Mouse (Mus musculus) liver, embryonic 12.5 days (tissue): ENCODE results near the gene Mdm4. TPM values are rescaled to one million over a fixed set of nuclear protein-coding genes. Genes with fewer than 3 reads are reported as not detected.

ENCODE experiments used
- ATAC-seq: fragments of 200-750 bp; cut with Nextera tagmentation; 2 replicates; pipeline ENCODE4 v1.8.0; 2017; ENCODE audit warnings: moderate number of reproducible peaks, mild to moderate bottlenecking, moderate library complexity
- H3K27ac ChIP-seq: fragments of 300-500 bp; sonication (generic); 2 replicates; pipeline ENCODE4 v1.5.1; 2016; ENCODE audit warnings: mild to moderate bottlenecking
- H3K27me3 ChIP-seq: fragments of 300-500 bp; sonication (generic); replicated peaks from 2 replicates; pipeline ENCODE4 v1.6.1; 2016; ENCODE audit warnings: mild to moderate bottlenecking, moderate library complexity
- H3K36me3 ChIP-seq: fragments of 300-500 bp; sonication (generic); 2 replicates; pipeline ENCODE4 v1.6.1; 2016; ENCODE audit warnings: mild to moderate bottlenecking, moderate library complexity
- H3K4me1 ChIP-seq: fragments of 300-500 bp; sonication (generic); 2 replicates; pipeline ENCODE4 v1.6.1; 2016
- H3K4me2 ChIP-seq: fragments of 300-500 bp; sonication (generic); 2 replicates; pipeline ENCODE4 v1.6.1; 2016; ENCODE audit warnings: mild to moderate bottlenecking, moderate library complexity
- H3K4me3 ChIP-seq: fragments of 300-500 bp; sonication (generic); 2 replicates; pipeline ENCODE4 v1.5.1; 2016; ENCODE audit warnings: mild to moderate bottlenecking, moderate library complexity
- H3K9ac ChIP-seq: fragments of 300-500 bp; sonication (generic); 2 replicates; pipeline ENCODE4 v1.6.1; 2016; ENCODE audit warnings: mild to moderate bottlenecking, moderate library complexity
- H3K9me3 ChIP-seq: fragments of 300-500 bp; sonication (generic); replicated peaks from 2 replicates; pipeline ENCODE4 v1.6.1; 2016; ENCODE audit warnings: mild to moderate bottlenecking, moderate library complexity
- WGBS: fragments of 180-500 bp; shearing (Covaris S2); methylation state at CpG from one replicate; pipeline ENCODE4 v1.1.7; 2016; ENCODE audit not compliant: insufficient replicate concordance; 5-methylcytosine and 5-hydroxymethylcytosine counted together
- polyA plus RNA-seq: library from polyadenylated mRNA; unstranded; fragments of >200 nt; fragmentation: Nextera tagmentation; extraction: Ambion mirVana; gene quantifications from 2 replicates; pipeline ENCODE4 v1.2.1, GENCODE M21; 2016

Gene Mdm4
- 24.9 and 26.2 TPM in 2 replicates for polyA plus RNA-seq

DNA sequence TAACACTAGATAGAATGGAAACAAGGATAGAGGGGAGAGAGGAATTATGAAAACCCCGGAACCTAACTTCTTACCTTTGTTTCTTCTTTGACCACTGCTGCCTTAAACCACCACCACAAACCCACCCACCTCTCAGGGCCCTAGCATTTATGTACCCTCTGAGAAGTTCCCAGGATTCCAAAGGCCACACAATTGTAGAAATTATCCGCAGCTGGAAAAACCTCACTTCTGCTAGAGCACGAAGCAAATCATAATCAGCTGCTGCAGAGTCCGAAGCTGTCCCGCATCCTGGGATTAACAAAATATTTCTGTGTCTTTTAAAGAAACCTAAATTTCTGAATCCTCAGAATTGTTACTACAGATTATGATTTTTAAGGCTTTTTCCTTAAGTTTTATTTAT is at the start of gene Mdm4:
Gene Mdm4 (minus strand): TSS at position 101 of the 400 bp plus-strand sequence.
- Histone ChIP-seq H3K27ac (no peak within 1 kb of the TSS), H3K4me3 (no peak within 1 kb of the TSS), H3K9ac (no peak within 1 kb of the TSS), H3K36me3 (no peaks in the 10 kb centered on the region), H3K9me3 (no peaks in the 10 kb centered on the region), H3K4me2 (no peak within 1 kb of the TSS), H3K27me3 (no peaks in the 10 kb centered on the region), H3K4me1 (peaks cover 42% of the 10 kb centered on the region)
- WGBS = 84% methylated on average over 5 of the region's 5 CpGs
- ATAC-seq = no peak

DNA sequence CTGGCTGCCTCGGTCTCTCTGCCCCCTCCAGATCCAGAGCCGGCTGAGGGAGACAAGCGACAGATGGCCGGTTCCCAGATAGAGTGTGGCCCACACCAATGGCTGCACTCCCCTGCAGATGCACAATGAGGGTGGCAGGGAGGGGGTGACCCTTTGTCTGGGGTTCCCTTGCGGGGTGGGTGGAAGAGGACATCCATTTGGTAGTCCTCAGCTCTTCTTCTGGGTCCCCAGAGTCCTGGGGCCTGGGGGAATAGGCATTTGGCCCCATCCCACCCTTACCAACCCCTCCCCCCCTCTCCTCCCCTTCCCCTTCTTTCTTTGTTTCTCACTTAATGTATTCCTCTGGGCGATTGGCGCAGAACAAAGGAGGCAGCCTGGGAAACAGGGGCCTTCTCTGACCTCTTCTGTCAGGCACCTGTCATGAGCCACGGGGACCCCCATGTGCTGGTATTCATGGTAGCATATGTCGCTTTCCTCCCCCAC is 49.8 kb upstream of the Mdm4 start:
- H3K9me3 ChIP-seq = no peaks in the 10 kb centered on the region
- 70% methylated on average over 9 of the region's 9 CpGs for WGBS
- no peak overlapping the region for H3K27ac ChIP-seq
- H3K4me3 ChIP-seq = no peak overlapping the region
- peaks cover 43% of the 10 kb centered on the region for H3K4me1 ChIP-seq
- H3K27me3 ChIP-seq = peaks cover 28% of the 10 kb centered on the region
- H3K4me2 ChIP-seq = no peak overlapping the region
- no peak for ATAC-seq
- H3K36me3 ChIP-seq = 0 out of 2 replicates have a peak, but pooled peaks cover 6% of the 10 kb centered on the region
- H3K9ac ChIP-seq = no peak overlapping the region

DNA sequence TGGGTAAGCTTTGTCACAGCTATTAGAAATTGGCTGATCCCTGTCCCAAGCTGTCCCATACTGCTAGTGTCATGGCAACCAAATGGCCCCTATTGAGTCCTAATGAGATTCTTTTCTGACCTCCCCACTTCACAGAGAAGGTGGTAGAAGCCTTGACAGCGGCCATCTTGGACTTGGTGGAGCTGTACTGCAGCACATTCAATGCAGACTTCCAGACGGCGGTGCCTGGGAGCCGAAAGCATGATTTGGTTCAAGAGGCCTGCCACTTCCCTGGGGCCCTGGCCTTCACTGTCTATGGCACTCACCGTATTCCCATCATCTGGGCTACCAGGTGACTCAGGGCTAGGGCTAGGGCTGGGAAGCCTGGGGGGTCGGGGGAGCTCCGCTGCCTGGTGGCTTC is 49.1 kb upstream of the Mdm4 start:
- no peak overlapping the region for H3K9ac ChIP-seq
- no peak for ATAC-seq
- no peak overlapping the region for H3K4me2 ChIP-seq
- WGBS = 85% methylated on average over 7 of the region's 7 CpGs
- H3K27ac ChIP-seq = no peak overlapping the region
- H3K4me3 ChIP-seq = no peak overlapping the region
- no peaks in the 10 kb centered on the region for H3K9me3 ChIP-seq
- H3K36me3 ChIP-seq = 0 out of 2 replicates have a peak, but pooled peaks cover 6% of the 10 kb centered on the region
- H3K4me1 ChIP-seq = peaks cover 37% of the 10 kb centered on the region
- H3K27me3 ChIP-seq = peaks cover 28% of the 10 kb centered on the region

DNA sequence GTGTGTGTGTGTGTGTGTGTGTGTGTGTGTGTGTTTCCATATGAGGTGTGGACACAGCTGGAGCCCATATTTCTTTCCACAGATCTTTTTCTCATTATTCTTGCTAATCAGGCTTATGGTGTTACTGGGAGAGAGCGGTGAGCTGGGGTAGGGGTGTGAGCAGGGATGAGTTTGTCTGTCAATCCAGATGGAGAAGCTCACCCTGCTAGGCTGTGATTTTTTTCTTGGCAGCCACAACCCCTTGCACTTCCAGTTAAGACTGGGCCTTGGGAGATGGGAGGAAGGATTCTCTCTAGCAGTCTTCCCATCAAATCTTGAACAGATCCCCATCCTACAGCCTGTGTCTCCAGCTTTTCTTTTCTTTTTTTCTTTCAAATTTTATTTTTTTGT is 48.0 kb upstream of the Mdm4 start:
- H3K27ac ChIP-seq = no peak overlapping the region
- H3K9me3 ChIP-seq = no peaks in the 10 kb centered on the region
- 73% methylated on average over 1 of the region's 1 CpGs for WGBS
- H3K4me3 ChIP-seq = no peak overlapping the region
- no peak overlapping the region for H3K4me2 ChIP-seq
- peaks cover 36% of the 10 kb centered on the region for H3K4me1 ChIP-seq
- peaks cover 30% of the 10 kb centered on the region for H3K27me3 ChIP-seq
- H3K9ac ChIP-seq = no peak overlapping the region
- ATAC-seq = no peak
- 0 out of 2 replicates have a peak, but pooled peaks cover 6% of the 10 kb centered on the region for H3K36me3 ChIP-seq

DNA sequence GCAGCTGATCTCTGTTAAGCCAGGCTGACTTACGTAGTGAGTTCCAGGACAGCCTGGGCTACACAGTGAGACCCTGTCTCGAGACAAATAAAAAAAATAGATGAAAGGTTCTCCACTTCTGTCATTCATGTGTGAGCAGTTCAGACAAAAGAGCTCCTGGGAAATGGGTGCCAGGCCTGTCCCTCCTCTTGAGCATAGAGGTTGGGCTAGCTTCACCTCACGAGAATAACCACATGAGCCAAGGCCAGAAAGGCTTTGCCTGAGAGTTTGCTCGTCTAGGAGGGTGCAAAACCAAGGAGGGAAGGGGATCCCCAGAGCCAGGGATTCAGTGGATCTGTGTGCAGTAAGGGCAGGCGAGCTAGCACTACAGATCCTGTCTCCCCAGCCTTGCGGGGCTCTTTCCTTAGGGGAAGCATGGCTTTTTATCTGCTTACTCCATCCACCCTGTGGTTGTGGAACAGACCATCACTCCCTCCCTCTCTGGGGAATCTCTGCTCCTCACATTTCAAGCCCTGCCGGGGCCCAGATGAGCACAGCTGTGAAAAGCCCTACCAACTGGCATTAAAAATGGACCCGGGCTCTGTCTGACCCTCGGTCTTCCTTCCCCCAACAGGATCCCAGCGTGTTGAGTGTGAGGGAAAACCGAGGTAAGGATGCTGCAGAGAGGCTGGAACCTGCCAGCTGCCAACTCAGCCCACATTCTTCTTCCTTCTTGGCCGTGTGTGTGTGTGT is 47.4 kb upstream of the Mdm4 start:
- H3K36me3 ChIP-seq = 0 out of 2 replicates have a peak, but pooled peaks cover 6% of the 10 kb centered on the region
- no peak overlapping the region for H3K9ac ChIP-seq
- H3K9me3 ChIP-seq = no peaks in the 10 kb centered on the region
- ATAC-seq = no peak
- H3K4me1 ChIP-seq = peaks cover 37% of the 10 kb centered on the region
- peaks cover 32% of the 10 kb centered on the region for H3K27me3 ChIP-seq
- H3K27ac ChIP-seq = no peak overlapping the region
- no peak overlapping the region for H3K4me2 ChIP-seq
- H3K4me3 ChIP-seq = no peak overlapping the region
- 38% methylated on average over 11 of the region's 12 CpGs for WGBS

DNA sequence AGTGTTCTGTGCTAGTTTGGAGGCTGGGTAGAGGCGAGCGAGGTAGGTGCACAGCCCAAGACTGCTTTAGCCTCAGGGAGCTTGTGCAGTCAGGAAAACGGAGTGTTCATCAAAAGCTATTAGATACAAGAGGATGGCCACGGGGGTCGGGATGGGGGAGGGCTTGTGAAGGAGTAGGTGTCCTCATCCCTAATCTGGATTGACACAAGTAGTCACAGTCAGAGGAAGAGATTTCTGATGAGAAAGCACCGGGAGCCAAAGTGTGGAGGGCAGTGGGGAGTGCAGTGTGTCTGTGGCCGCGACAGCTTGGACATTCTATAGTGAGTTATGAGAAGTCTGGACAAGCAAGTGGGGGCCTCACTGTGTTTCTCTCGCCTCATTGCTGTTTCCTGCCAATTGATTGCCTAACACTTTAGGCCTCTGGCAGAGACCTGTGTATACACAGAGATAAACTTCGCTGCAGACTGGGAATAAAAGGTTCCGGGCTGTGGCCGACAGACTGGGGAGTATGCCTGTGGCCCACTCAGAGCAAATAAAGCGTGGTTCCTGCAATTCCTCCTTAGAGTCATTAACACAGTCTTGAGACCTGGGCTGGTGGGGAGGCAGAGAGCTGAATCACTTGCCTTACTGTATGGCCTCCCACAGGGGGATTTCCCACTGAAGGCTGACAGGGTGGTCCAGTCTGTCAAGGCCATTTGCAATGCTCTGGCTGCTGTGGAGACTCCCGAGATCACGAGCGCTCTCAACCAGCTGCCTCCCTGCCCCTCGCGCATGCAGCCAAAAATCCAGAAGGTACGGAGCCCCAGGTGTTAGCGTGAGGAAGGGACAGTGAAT is 46.5 kb upstream of the Mdm4 start:
- Histone ChIP-seq H3K9ac (no peak overlapping the region), H3K4me1 (peaks cover 45% of the 10 kb centered on the region), H3K9me3 (no peaks in the 10 kb centered on the region), H3K4me3 (no peak overlapping the region), H3K4me2 (no peak overlapping the region), H3K27ac (no peak overlapping the region; the same call in 1 of the 2 replicates), H3K27me3 (peaks cover 36% of the 10 kb centered on the region), H3K36me3 (0 out of 2 replicates have a peak, but pooled peaks cover 2% of the 10 kb centered on the region)
- 34% methylated on average over 20 of the region's 20 CpGs for WGBS
- ATAC-seq = no peak; the same call in 1 of the 2 replicates

DNA sequence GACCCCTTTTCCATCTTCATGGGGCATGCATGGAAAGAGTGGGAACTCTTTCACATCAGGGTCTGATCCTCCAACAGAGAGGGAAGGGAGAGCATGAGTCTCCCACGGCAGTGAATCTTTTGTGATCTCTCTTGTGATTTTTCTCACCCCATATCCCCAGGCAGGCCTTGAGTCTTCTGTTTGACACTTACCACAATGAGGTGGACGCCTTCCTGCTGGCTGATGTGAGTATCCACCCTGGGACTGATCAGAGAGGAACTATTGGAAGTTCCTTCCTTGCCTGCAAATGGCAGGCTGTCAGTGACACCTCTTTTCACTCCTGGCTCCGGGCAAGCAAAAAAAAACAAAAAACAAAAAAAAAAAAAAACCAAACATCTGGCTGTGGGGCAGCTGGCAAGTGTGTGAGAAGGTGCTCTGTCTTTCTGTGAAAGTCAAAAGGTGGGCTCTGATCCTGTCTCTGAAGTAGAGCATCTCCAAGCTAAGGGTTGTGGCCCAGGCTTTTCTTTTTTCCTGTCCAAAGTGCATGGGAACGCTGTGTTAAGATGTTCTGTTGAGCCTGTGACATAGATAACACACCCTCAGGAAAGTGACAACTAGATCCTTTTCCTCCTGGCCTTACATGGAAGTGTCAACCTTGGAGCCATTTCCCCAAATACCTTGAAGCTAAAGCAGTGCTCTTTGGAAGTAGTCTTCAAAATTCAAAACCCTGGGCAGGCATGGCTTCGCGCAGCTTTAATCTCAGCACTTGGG is 45.5 kb upstream of the Mdm4 start:
- WGBS = 52% methylated on average over 6 of the region's 6 CpGs

DNA sequence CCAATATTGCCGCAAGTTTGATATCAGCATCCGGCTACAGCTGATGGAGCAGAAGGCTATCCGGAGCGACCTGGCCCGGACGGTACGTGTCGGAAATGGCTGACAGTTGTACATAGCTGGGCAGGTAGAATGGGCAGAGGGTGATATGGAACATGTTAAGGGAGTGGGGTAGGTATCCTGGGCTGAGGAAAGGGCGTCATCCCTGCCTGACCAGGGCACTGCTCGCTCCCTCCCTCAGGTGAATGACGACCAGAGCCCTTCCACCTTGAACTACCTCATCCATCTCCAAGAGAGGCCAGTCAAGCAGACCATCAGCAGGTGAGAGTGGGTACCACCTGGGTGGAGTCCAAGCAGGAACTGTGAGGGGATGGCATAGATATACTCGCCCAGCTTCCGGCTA is 44.2 kb upstream of the Mdm4 start:
- Histone ChIP-seq H3K9me3 (no peaks in the 10 kb centered on the region), H3K4me2 (no peak overlapping the region), H3K27ac (no peak overlapping the region), H3K4me1 (peaks cover 66% of the 10 kb centered on the region), H3K4me3 (no peak overlapping the region), H3K9ac (no peak overlapping the region), H3K27me3 (peaks cover 34% of the 10 kb centered on the region), H3K36me3 (no peaks in the 10 kb centered on the region)
- ATAC-seq = no peak
- WGBS = 80% methylated on average over 13 of the region's 13 CpGs

More for the DNA sequence above, 45.5 kb upstream of the Mdm4 start:
- H3K27me3 ChIP-seq = peaks cover 40% of the 10 kb centered on the region
- H3K9ac ChIP-seq = no peak overlapping the region
- no peak overlapping the region for H3K27ac ChIP-seq
- H3K36me3 ChIP-seq = 0 out of 2 replicates have a peak, but pooled peaks cover 2% of the 10 kb centered on the region
- H3K4me2 ChIP-seq = no peak overlapping the region
- peaks cover 56% of the 10 kb centered on the region for H3K4me1 ChIP-seq
- ATAC-seq = no peak
- H3K4me3 ChIP-seq = no peak overlapping the region
- H3K9me3 ChIP-seq = no peaks in the 10 kb centered on the region

DNA sequence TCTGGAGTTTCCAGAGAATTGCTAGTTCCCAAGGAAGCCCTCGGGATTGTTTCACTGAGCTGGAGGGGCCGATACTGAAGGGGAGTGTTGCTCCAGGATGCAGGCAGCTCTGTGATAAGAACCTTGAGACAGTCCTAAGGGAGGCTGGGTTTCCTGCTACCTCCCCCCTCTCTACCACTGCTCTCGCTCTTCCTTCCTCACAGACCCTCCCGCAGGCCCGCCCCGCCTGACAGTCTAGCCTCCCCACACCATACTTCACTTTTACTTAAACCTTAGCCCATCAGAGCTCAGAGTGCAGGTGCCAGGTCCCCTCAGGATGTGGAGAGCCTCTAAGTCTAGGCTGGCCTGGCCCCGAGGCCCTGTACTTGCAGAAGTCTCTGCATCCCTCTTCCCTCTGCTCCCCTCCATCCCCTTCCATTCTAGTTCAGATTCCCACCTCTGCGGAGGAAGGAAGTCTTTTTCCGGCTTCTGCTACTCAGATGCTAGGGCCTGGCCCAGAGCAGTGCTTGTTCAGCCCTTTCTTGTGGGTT is 43.0 kb upstream of the Mdm4 start:
- peak; percentile 53 for ATAC-seq
- WGBS = 7% methylated on average over 9 of the region's 9 CpGs
- H3K36me3 ChIP-seq = no peaks in the 10 kb centered on the region
- H3K4me3 ChIP-seq = no peak overlapping the region
- 0 out of 2 replicates have a peak overlapping the region, but pooled peaks have one; percentile 8 for H3K27ac ChIP-seq
- H3K4me1 ChIP-seq = peaks cover 73% of the 10 kb centered on the region
- 0 out of 2 replicates have a peak overlapping the region, but pooled peaks have one; percentile 4 for H3K4me2 ChIP-seq
- H3K27me3 ChIP-seq = peaks cover 29% of the 10 kb centered on the region
- no peaks in the 10 kb centered on the region for H3K9me3 ChIP-seq
- H3K9ac ChIP-seq = no peak overlapping the region

DNA sequence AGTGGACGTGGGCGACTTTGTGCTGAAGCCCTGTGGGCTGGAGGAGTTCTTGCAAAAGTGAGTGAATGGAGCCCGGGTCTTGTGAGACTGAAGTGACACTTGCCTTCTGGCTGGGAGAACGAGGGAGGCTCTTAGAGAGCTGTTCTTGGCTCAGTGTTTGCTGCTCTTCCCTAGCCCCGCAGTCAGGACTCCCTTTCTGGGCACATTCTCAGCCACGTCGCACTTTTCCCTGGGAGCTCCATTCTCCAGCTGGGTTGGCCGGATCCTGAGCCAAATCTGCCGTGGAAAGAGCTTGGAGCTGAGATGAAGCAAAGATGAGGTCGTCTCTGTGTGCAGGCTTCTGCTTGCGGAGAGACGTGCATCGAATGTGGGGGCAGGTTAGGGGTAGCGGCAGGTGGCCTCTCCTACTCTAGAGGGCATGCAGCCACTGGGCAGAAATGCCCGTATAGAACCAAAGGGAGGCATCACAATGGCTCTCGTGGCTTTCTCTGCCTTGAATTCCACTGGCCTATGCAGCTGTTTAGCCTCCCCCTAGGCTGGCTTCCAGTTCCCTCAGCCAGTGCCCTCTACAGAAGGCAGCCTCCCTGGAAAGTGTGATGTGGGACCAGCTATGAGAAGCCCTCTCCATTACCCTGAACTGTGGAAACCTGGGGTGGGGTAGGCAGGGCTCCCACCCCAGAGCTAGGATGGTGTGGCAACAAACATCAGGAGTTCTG is 41.5 kb upstream of the Mdm4 start:
- 58% methylated on average over 16 of the region's 16 CpGs for WGBS
- Histone ChIP-seq H3K36me3 (no peaks in the 10 kb centered on the region), H3K4me3 (no peak overlapping the region), H3K27me3 (peaks cover 15% of the 10 kb centered on the region), H3K4me1 (peaks cover 65% of the 10 kb centered on the region), H3K9ac (no peak overlapping the region), H3K9me3 (no peaks in the 10 kb centered on the region), H3K4me2 (no peak overlapping the region), H3K27ac (no peak overlapping the region)
- no peak for ATAC-seq

DNA sequence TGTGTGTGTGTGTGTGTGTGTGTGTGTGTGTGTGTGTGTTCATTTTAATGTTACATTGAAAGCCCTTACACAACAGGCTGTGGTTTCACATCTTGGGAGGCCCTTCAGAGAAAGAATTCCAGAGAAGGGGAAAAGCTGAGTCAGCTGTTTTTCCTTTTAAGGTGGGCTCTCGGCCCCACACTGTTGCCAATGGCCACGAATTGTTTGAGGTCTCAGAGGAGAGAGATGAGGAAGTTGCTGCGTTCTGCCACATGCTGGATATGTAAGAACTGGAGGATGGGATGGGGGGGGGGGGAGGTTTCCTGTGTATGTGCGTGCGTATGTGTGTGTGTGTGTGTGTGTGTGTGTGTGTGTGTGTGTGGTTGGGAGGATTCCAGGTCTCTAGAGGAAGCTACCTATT is 39.8 kb upstream of the Mdm4 start:
- Histone ChIP-seq H3K9me3 (no peaks in the 10 kb centered on the region), H3K36me3 (peaks cover 6% of the 10 kb centered on the region; the same call in 1 of the 2 replicates), H3K4me1 (peaks cover 57% of the 10 kb centered on the region), H3K27me3 (peaks cover 14% of the 10 kb centered on the region; the same call in 1 of the 2 replicates), H3K4me2 (no peak overlapping the region), H3K4me3 (no peak overlapping the region), H3K27ac (0 out of 2 replicates have a peak overlapping the region, but pooled peaks have one; percentile 47), H3K9ac (no peak overlapping the region)
- WGBS = 27% methylated on average over 3 of the region's 5 CpGs
- no peak for ATAC-seq
